Mouse (Mus musculus) hindlimb bud, embryonic 11.5 days (tissue): ENCODE results near the gene Snx11.

Source experiments
- DNase-seq: peaks from one replicate; pipeline ENCODE4 v3.0.0-alpha.2; 2012; ENCODE audit warnings: low read depth, low spot score; ENCODE audit errors: extremely low spot score

Snx11 gene

DNA sequence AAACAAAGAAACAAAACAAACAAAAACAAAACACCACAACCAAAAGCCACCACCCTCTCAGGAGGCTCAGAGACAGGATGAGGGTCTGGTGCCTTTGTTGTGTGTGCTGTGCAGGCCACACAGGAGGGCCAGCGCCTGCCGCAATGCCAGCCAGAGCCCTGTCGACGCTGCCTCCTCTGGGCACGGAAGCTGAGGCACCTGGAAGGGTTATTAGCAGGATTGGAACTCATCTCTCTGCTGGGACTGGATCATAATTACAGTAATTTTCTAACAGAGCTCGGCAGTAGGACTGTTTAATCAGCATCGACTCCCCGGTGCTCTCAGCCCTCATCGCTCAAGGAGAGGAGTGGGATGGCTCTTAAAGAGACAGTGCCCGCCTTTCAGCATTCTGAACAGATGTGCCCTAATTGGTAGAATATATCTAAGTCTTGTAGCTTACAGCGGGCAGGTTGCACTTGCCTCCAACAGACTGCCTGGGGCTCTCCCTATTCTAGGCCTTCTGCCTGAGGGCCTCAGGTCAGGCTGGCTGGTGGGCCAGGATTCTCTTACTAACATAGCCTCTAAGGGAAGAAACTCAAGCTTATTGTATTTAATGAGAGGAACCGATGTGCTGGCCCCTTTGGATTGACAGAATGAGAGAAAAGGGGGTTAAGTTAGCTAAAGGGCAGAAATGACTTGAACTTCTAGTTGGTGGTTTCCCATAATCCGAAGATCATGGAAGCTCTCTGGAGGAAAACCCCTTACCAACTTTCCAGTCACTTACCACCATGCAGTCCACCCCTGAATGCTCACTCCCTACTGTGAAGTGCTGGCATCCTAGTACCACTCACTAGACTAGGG, 12.6 kb downstream of the Snx11 start:
- no peak for DNase-seq

DNA sequence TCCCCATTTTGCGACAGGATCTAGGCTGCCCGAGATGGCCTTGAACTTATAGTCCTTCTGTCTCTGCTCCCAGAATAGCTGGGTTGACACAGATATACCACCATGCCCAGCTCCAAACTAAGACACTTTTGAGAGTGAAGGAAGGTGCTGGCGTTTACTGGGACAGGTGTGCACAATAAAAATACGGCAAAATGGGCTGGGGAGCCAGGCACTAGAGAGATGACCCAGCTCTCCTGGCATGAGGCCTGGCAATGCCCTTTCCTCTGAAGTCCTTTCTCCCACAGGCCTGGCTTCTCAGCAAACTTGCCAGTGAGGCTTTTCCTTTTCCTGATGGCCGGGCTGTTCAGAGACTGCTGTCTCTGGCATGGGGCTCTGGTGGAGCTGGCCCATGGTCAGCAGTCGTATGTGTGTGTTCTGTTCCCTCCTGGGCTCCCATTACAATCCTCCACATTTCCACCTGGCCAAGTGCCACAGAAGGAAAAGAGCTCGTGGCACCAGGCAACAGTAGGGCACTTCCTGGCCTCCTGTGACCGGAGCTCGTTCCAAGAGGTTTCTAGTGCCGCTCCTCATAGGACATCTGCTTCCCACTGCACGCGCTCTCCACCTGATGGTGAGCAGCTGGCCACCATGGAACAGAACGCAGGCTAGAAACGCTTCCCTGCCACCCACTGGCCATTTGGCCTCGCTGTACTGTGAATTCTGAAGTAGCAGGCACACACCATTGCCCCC, 14.5 kb downstream of the Snx11 start:
- DNase-seq: no peak

DNA sequence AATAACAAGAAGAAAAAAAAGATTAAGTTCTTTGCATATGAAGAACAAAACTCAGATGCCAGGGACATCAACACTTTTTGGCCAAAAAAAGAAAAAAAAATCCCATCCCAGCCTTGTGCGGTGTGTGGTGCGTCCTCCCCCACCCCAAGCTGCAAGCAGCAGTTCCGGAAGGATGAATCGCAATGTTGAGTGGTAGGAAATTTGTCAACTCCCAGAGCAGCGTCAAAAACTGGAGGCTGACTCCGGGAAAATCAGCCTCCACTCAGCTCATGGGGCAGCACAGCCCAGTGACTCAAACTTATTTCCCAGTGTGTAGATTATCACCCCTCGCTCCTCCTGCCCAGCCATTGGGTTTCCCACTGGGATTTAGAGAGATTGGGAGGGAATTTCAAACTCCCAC, 15.4 kb downstream of the Snx11 start:
- DNase-seq: no peak

DNA sequence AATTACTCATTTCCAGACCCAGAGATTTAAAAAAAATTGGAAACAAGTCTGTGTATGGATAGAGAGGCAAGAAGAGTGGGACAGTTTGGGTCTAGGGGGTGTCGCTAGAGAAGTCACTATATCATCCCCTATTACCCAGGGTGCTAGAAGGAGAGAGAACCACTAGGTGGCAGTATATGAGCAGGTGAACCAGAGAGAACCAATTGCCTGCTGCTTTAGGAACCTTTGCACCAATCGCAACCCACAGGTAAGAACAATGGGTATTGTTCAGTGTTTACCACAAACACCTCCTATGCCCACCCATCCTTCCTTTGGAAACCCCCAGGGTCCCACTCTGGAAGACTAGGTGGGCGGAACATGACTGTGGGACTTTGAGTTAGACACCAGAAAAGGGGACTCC, 17.3 kb downstream of the Snx11 start:
- no peak for DNase-seq

DNA sequence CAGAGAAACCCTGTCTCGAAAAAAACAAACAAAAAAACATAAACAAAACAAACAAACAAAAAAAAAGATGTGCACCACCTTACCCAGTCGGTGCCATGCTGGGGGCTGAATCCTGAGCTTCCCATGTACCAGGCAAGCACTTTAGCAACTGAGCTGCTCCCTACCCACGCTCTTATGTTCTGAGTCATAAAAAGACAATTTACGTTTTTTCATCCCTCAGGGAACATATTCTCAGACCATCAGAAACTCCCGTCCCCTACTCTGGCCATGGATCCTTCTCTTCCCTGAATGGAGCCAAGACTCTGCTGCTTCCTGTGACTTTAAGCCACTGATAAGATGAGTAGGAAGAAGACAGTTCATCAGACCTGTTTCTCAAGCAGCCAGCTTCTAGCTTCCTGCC, 19.0 kb downstream of the Snx11 start:
- no peak for DNase-seq

DNA sequence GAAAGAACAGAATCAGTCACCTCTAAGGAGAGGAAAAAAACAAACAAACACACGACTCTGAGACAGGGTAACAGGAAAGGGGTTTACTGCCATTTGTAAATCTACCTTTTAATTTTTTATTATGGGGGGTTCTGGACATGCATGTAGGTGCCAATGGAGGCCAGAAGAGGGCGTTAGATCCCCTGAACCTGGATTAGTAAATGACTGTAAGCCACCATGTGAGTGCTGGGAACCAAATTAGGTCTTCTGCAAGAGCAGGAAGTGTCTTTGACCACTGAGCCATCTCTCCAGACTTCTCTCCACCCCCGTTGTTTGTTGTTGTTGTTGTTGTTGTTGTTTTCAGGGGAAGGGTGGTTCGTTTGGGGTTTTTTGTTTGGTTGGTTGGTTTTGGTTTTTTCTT, 19.9 kb downstream of the Snx11 start:
- no peak for DNase-seq

DNA sequence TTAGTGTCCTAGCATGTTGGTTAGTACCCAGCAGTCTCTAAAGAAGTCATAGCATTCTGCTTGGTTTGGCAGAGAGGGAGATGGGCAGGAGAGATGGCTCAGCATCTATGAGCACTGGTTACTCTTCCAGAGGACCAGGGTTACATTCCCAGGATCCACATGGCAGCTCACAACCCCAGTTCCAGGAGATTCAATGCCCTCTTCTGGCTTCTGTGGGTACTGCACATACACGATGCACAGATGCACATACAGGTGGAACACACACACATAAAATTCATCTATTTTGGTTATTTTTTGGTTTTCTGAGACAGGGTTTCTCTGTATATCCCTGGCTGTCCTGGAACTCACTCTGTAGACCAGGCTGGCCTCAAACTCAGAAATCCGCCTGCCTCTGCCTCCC, 22.1 kb downstream of the Snx11 start:
- DNase-seq: no peak

DNA sequence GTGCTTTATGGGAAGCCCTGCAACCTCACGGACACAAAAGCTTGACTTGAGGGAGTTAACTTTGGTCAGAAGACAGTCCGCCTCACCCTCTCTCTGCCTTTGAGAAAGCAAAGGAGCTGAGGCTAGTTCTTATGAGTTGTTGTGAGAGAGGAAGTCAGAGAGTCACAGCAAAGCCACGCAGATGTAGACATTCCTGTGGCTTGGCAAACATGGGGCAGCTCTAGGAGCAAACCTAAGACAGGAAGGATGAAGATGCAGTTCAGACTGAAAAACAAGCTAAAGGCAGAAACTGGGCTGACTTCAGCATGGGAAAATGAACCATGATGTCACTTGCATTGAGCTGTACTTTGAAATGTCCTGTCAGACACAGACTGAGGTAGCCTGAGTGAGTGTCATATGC, 29.8 kb downstream of the Snx11 start:
- DNase-seq: no peak

DNA sequence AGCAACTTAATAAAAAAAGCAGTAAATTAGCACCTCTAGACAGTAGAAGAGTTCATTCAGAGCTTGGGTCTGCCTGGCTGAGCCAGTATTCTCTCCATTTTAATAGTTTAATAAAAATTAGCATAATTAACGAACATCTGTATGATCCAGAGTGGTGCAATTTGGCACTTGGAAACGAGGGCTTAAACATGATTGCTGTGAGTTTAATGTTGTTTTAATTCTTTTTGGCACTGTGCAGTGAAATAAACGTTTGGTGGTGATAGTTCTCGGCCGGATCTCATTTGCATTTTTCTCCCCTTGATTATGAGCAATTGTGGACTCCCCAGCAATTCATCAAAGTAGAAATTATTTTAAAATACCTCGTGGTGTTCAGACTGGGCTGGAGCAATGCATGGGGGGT, 30.7 kb downstream of the Snx11 start:
- DNase-seq: no peak

DNA sequence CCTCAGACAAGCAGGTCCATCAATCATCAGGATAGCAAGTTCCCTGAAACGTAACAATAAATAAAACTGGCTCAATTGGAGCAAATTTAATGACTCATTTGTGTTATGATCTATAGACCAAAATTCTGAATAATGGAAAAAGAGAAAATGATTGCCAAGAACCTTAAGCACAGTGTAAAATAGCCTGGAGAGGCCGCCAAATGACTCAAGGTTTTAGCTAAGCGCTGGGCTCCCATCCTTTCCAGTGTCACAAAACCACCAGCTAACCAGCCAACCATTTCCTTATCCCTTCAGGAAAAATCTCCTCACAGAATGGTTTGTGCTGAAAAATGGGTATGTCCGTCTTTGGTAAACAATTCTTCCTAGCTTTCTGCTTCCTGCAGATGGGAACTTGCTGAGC, 33.5 kb downstream of the Snx11 start:
- no peak for DNase-seq

DNA sequence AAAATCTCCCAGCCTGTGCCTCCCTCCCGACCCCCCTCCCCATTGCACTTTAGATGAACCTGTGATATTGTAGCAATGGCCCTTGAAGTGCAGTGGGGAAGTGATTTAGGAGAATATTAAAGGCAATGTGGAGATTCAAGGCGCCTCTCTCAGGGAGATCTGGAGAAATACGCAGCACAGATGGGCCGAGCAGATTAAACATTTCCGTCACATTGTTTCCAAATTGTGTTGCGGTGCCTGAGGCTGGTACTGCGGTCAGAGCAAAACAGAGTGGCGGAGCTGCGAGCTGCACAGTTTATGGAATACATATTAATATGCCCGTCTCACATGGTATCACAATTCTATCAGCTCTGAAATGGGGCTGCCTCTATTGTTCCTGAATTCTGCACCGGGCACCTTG, 34.4 kb downstream of the Snx11 start:
- DNase-seq: no peak

DNA sequence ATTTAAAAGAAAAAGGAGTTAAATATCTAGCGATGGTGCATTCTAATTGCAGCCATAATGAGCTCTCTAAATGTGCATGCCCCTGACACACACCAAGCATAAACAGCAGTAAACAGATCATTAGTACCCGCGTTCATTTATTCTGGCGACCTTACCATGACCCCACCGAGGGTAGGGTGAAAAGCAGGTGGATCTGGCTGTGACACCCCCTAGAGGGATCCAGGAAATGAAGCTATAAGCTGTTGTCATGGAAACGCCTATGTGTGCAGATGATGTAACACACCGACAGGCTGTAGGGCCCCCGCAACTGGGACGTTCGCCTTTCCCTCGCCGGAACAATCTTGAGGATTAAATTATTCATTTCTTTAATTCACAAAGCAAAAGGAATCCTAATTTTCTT, 35.4 kb downstream of the Snx11 start:
- no peak for DNase-seq

DNA sequence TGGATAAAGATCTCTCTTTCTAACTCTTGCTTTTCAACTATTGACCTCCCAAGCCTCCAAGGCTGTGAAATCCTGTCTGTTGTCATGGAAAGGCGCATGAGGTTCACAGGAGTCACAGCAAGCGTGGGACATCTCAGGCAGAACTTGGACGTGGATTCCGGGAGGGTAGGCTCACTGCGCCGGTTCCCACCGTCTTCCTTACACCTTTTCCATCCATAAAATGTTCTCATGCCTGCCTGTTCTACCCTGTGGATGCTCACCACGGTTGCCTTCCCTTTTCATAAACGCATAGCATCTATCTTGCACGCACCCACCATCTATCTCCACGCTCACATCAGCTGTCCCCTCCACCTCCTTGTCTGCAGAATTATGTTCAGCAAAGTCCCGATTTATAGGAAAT, 36.6 kb downstream of the Snx11 start:
- no peak for DNase-seq

DNA sequence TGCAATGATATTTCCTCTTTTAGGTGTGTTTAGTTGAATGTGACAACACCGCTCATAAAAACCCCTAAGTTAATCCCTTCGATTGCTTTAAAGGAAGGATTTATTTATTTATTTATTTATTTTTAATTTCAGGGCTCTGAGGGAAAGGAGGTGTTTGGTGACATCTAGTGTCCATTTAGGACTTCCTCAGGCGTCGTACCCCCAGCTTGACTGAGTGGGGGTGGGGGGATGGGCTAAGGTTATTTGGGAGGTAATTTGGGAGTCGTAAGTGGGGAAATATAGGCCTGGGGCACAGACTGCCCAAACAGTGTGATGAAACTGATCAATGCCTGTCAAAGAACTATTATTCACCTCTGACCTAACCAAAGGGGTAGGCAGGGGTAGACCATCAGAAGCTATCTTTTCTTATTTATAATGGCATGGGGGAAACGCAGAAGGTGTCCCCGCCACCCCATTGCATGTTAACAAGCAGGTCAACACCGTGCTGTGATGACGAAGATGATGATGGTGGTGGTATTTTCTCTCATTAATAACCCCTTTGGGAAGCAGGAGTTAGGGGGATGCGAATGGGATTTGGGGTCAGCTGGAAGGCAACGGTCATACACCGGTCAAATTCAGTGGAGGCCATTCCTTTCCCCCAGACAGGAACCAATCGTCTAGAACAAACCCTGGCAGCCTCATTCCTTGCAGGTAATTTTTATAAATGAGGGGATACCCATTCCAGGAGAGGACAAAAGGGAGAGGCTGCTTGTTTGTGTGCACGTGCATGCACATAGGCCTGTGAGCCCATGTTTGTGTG, 39.5 kb downstream of the Snx11 start:
- DNase-seq: no peak

DNA sequence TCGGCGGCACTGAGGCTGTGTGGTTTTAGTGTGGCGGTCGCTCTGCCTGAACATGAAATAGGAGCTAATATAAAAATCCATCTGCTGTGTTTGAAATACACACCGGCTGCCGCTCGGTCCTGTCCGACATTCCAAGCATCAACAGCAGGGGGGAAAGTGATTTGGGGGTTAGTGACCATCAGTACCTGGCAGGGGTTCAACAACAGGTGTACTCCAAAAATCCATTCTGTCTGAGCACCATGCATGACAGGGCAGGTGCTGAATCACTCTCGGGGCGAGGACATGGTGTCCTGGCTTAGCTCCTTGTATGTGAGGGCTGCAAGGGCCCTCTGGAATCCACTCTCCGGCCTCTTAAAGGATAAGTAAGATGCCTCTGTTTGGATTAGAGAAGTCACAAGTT, 41.0 kb downstream of the Snx11 start:
- DNase-seq: no peak

DNA sequence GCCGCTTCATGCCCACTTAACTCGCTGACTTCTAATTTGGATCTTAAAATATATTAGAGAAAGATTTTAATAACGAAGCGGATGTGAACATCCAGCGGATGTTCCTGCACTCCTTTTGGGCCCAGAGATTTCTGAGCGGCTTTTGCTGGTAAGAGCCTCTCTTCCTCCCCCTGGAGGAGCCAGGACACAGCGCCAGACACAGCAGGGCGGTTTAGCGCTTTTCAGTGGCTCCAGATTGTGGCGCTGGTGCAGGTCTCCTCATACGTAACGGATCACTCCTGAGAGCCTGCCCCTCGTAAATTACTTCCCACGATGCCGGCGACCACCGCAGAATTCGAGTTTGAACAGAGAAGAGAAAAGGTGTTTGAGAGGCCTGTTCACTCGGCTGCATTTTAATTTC, 41.5 kb downstream of the Snx11 start:
- DNase-seq: peak; percentile 22

DNA sequence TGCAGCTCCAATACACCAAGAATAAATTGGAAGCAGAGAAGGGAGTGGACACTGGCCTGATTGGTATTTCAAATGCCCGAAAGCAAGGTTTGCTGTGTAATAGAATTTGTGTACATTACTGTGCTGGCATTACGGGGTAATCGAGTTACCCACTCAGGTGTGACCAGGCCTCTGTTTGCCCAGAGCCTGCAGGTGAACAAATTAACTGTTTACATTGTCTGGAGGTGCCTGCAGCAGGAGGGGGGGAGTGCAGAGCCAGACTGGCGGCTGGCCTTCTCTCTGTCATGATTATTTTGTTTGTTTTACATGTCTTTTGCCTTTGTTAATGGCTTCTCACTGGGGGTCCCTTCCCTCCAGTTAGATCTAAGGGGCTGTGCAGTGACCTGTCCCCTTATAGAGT, 44.7 kb downstream of the Snx11 start:
- DNase-seq: no peak

DNA sequence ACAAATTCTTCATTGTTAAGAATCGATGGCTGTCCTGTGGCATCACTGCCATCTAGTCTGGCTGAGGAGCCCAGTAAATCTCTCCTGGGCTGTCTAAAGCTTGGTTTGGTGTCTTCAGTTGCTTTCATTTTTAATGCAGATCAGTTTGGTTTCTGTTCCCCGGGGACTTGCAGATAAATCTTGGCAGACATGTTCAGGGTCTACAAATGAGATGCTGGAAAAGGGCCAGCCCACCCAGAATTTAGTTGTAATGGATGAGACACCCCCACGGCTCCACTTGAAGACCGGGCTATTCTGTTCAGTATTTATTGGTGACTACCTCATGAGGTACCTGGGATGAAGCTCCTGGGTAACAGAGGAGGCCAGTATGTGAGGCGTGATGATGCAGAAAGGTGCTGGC, 47.0 kb downstream of the Snx11 start:
- no peak for DNase-seq

DNA sequence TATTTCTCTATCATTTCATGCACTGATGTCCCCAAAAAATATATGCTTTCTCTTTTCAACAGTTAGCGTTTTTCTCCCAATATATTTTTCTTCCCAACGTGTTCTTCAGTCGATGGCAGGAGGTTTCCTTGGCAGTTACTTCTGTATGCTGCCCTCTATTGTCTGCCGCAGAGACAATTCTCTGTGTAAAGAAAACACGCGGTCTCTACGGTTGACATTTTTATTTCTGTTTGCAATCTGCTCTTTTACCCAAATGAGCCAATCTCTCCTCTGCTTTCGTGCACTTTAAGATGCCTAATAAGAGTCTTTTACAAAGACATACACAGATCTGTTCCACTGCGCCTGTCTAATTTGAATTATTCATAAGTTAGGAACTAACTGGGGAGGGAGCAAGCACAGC, 47.9 kb downstream of the Snx11 start:
- DNase-seq: no peak

DNA sequence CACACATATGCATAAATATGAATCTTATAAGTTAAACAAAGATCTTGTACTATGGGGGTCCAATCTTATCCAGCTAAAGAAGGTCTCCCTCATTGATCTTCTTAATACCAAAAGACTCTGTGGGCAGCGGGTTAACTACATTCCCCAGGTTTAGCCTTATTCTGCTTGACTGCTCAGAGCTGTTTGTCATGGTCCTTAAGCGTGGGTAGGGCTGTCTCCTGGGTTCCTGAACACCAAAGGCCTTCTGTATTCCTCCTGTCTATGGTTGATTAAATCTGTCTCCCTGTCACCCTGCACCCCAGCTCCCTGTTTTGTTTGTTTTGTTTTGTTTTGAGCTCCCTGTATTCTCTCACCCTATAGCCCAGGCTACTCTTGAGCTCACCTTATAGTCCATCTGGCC, 48.8 kb downstream of the Snx11 start:
- DNase-seq: no peak

DNA sequence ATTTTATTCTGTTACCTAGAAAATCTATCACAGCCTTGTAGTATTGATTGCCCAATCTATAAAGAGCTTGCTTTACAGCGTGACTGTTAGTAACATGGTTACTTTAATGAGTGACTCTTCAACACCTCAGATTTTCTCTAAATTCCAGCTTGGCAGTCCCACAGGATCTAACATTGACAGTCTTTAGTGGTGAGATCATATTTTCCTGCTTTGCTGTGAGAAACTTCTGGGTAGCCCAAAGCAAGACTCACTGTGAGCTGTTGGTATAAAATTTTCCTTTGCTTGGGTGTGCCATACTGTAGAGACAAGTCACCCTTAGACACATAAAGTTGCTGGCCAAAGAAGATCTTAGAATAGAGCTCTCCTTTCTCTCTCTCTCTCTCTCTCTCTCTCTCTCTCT, 51.5 kb downstream of the Snx11 start:
- no peak for DNase-seq

DNA sequence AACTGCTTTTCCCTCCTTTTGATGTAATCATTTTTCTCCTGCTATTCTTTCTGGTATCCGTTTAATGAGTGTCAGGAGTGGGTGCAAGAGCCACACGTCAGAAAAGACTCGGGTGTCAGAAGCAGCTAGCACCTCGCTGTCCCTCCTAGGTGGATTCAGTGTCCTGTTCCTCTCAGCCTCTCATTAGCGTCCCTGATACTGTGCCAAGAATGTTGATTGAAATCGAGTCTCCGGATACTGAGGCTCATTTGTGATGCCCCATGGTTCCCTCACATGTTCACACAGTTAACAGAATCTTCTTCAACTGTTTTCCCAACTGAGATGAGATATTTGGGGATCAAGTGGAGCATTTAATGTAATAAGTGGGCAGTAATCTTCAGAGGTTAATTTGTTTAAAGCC, 58.8 kb downstream of the Snx11 start:
- DNase-seq: no peak
